20 mouse cellular contexts compared by ENCODE assay signal in the genomic region with DNA sequence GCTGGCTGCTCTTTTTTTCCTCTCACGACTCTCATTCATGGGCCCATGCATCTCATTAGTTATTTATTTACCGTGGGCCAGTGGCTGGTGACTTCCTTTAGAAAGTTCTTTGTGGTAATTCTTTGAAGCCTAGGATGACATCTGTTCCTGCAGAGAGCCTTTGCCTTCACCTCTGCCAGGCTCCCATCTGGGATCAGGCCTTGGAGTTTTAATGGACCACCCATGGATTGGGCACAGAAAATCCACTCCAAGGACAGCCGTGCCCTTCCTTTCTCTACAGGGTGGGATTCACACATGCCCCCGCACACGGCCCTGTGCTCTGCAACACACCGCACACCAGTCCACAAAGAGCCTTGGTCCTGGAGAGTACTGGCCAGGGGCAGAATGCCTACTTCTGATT. TPM values are rescaled to one million over a fixed set of nuclear protein-coding genes. Genes with fewer than 3 reads are reported as not detected.
DNase-seq lines count a peak whose midpoint lies in the region; ATAC-seq and TF ChIP-seq lines count a peak whose summit lies in the region.
"Had no signal": no experiment of that assay in that cellular context is flagged by ENCODE, and none has a peak within 500 bp of the region (broad histone marks: within the 10 kb centered on the region; RNA-seq: fewer than 3 reads in every experiment).

No protein-coding gene starts in this region.

- no peak overlapping the region; the same call in 1 of the 2 replicates for H3K27ac ChIP-seq in midbrain, embryonic 11.5 days (ENCODE audit: low read depth, low read length)
- no peak overlapping the region; the same call in 1 of the 2 replicates for H3K27ac ChIP-seq in midbrain, embryonic 10.5 days (replicated peaks)
- H3K27ac ChIP-seq in forebrain, embryonic 13.5 days, result no peak overlapping the region
- no peak overlapping the region for H3K27ac ChIP-seq in hindbrain, postnatal 0 days
- H3K27ac ChIP-seq: heart, embryonic 10.5 days; intestine, embryonic 15.5 days; kidney, embryonic 15.5 days; liver, embryonic 15.5 days had no signal

- no peak overlapping the region for H3K4me3 ChIP-seq in midbrain, embryonic 11.5 days (ENCODE audit: low read depth, low read length)
- no peak overlapping the region for H3K4me3 ChIP-seq in midbrain, embryonic 10.5 days
- H3K4me3 ChIP-seq in forebrain, embryonic 13.5 days, result no peak overlapping the region
- no peak overlapping the region for H3K4me3 ChIP-seq in hindbrain, postnatal 0 days (ENCODE audit: low read length)
- H3K4me3 ChIP-seq: erythroblast, embryonic 14.5 days; heart, embryonic 10.5 days; intestine, embryonic 15.5 days; kidney, embryonic 15.5 days; liver, embryonic 15.5 days had no signal

- TF ChIP-seq CTCF in hindbrain, postnatal 0 days (IDR thresholded peaks at IDR 0.05; ENCODE audit: low read depth), result no peak

- H3K4me2 ChIP-seq in midbrain, embryonic 11.5 days, result no peak overlapping the region
- no peak overlapping the region for H3K4me2 ChIP-seq in forebrain, embryonic 13.5 days
- H3K4me2 ChIP-seq in hindbrain, postnatal 0 days (ENCODE audit: low read depth, low read length), result no peak overlapping the region
- H3K4me2 ChIP-seq: intestine, embryonic 15.5 days; kidney, embryonic 15.5 days; liver, embryonic 15.5 days had no signal

- no peaks in the 10 kb centered on the region for H3K27me3 ChIP-seq in midbrain, embryonic 11.5 days (ENCODE audit: control insufficient read depth, insufficient read depth, low read length)
- H3K27me3 ChIP-seq in midbrain, embryonic 10.5 days (ENCODE audit: low read depth, poor library complexity, severe bottlenecking), result no peaks in the 10 kb centered on the region
- no peaks in the 10 kb centered on the region; the same call in 1 of the 2 replicates for H3K27me3 ChIP-seq in forebrain, embryonic 13.5 days
- H3K27me3 ChIP-seq in hindbrain, postnatal 0 days (ENCODE audit: insufficient read depth, low read length), result no peaks in the 10 kb centered on the region
- H3K27me3 ChIP-seq: intestine, embryonic 15.5 days; kidney, embryonic 15.5 days; liver, embryonic 15.5 days; Patski had no signal

- no peak overlapping the region for H3K9ac ChIP-seq in midbrain, embryonic 11.5 days (ENCODE audit: low read length)
- no peak overlapping the region for H3K9ac ChIP-seq in forebrain, embryonic 13.5 days
- no peak overlapping the region for H3K9ac ChIP-seq in hindbrain, postnatal 0 days (replicated peaks; ENCODE audit: low read length)
- H3K9ac ChIP-seq: intestine, embryonic 15.5 days; kidney, embryonic 15.5 days; liver, embryonic 15.5 days had no signal

- no peaks in the 10 kb centered on the region for H3K9me3 ChIP-seq in midbrain, embryonic 11.5 days (ENCODE audit: control insufficient read depth, low read length)
- H3K9me3 ChIP-seq in midbrain, embryonic 10.5 days (replicated peaks), result no peaks in the 10 kb centered on the region
- H3K9me3 ChIP-seq in forebrain, embryonic 13.5 days (replicated peaks), result no peaks in the 10 kb centered on the region
- H3K9me3 ChIP-seq in hindbrain, postnatal 0 days (ENCODE audit: low read length), result no peaks in the 10 kb centered on the region
- H3K9me3 ChIP-seq: heart, embryonic 10.5 days; intestine, embryonic 15.5 days; kidney, embryonic 15.5 days; liver, embryonic 15.5 days had no signal

- peak; percentile 61 for ATAC-seq in midbrain, embryonic 11.5 days (ENCODE audit: low FRiP score)
- ATAC-seq in forebrain, embryonic 13.5 days, result peak; percentile 73
- peak; percentile 76 for ATAC-seq in hindbrain, postnatal 0 days
- no peak for ATAC-seq in inflammation-experienced regulatory T-cells, adult 6 months
- ATAC-seq: activated CD4-positive, CD25-positive, alpha-beta regulatory T cell, adult 4 months; intestine, embryonic 15.5 days; lung, postnatal 0 days; Patski had no signal

- WGBS in midbrain, embryonic 11.5 days, result 33% methylated on average over 6 of the region's 6 CpGs
- WGBS in midbrain, embryonic 10.5 days, result 36% methylated on average over 6 of the region's 6 CpGs
- WGBS in forebrain, embryonic 13.5 days, result 26% methylated on average over 5 of the region's 6 CpGs
- 18% methylated on average over 6 of the region's 6 CpGs for WGBS in hindbrain, postnatal 0 days

- peaks cover 4% of the 10 kb centered on the region; the same call in 1 of the 2 replicates for H3K4me1 ChIP-seq in midbrain, embryonic 11.5 days (ENCODE audit: control insufficient read depth, insufficient read depth, low read length)
- peaks cover 9% of the 10 kb centered on the region for H3K4me1 ChIP-seq in midbrain, embryonic 10.5 days
- H3K4me1 ChIP-seq in forebrain, embryonic 13.5 days, result peaks cover 4% of the 10 kb centered on the region; the same call in 1 of the 2 replicates
- H3K4me1 ChIP-seq in hindbrain, postnatal 0 days (ENCODE audit: insufficient read depth, low read length), result no peaks in the 10 kb centered on the region
- H3K4me1 ChIP-seq: intestine, embryonic 15.5 days; liver, embryonic 15.5 days had no signal

- no peak for DNase-seq in midbrain, embryonic 11.5 days (ENCODE audit: low spot score, missing footprints)
- no peak for DNase-seq in midbrain, embryonic 10.5 days (ENCODE audit: low spot score)
- DNase-seq in forelimb bud, embryonic 11.5 days (ENCODE audit: low read depth, low spot score), result peak; percentile 53
- peak; percentile 58 for DNase-seq in hindbrain, postnatal 0 days (ENCODE audit: low spot score)
- no peak for DNase-seq in left cerebral cortex, postnatal 14 days (ENCODE audit: low spot score in 2 of 2)
- DNase-seq in layer of hippocampus, adult 9-11 months, result no peak
- DNase-seq: cerebellum, adult 9-10 months; gastrocnemius, postnatal 36 days; heart, postnatal 10 days; thymus, postnatal 36 days had no signal

- no peaks in the 10 kb centered on the region for H3K36me3 ChIP-seq in midbrain, embryonic 11.5 days (ENCODE audit: control insufficient read depth, insufficient read depth, low read length)
- H3K36me3 ChIP-seq in midbrain, embryonic 10.5 days, result peaks cover 4% of the 10 kb centered on the region; the same call in 1 of the 2 replicates
- no peaks in the 10 kb centered on the region for H3K36me3 ChIP-seq in forebrain, embryonic 13.5 days (ENCODE audit: poor library complexity, severe bottlenecking)
- H3K36me3 ChIP-seq in hindbrain, postnatal 0 days (ENCODE audit: insufficient read depth, low read length), result no peaks in the 10 kb centered on the region
- H3K36me3 ChIP-seq: intestine, embryonic 15.5 days; liver, embryonic 15.5 days had no signal

- intact Hi-C loops in left cerebral cortex, postnatal 14 days (cut with DNase I), result loop anchor here (5.0 kb wide), 1 partner anchor 295 kb away; a partner anchor contains a TSS

RNA-seq across cellular contexts. Expression of a gene that starts 24.3 kb away (rescaled TPM):
- polyA plus RNA-seq in midbrain, embryonic 11.5 days (2014; fragmentation: Nextera tagmentation; extraction: Ambion mirVana), result 4.9 and 5.5 TPM in 2 replicates
- polyA plus RNA-seq in midbrain, embryonic 10.5 days (2016; fragmentation: Nextera tagmentation; extraction: Ambion mirVana), result 6.2 and 6.6 TPM in 2 replicates
- polyA plus RNA-seq in forebrain, embryonic 13.5 days (2015; fragmentation: Nextera tagmentation; extraction: Ambion mirVana), result 6.8 and 8.0 TPM in 2 replicates
- 7.6 and 8.4 TPM in 2 replicates for total RNA-seq in hindbrain, postnatal 0 days (2014; rRNA removed)
- 5.5 and 7.0 TPM in 2 replicates for polyA plus RNA-seq in hindbrain, postnatal 0 days (2015; fragmentation: Nextera tagmentation; extraction: Ambion mirVana)
- 10 to 100 TPM; 31.5 to 36.6 TPM for total RNA-seq in left cerebral cortex, postnatal 14 days (2021)
- 1 to 10 TPM; 1.0 to 1.3 (median 1.3) TPM for polyA plus RNA-seq in inflammation-experienced regulatory T-cells, adult 6 months (2017; shearing (Covaris generic))

Comparison
In these comparisons a context has a peak if more than half of its experiments do, and no peak if none do; other contexts are left out.
1. DNase-seq: peak in forelimb bud, embryonic 11.5 days (single experiment) and hindbrain, postnatal 0 days (single experiment); none in midbrain, embryonic 11.5 days (single experiment), midbrain, embryonic 10.5 days (single experiment), left cerebral cortex, postnatal 14 days (0 of 2) and layer of hippocampus, adult 9-11 months (single experiment).